Mouse (Mus musculus) central nervous system, embryonic 11.5 days (tissue): ENCODE data around the gene Gm4836. TPM values are rescaled to one million over a fixed set of nuclear protein-coding genes. Genes with fewer than 3 reads are reported as not detected.

Experiments
- polyA plus RNA-seq: library from polyadenylated mRNA; depleted of rRNA; stranded (reverse); fragments of >200 nt; gene quantifications from 2 replicates; pipeline ENCODE4 v1.2.3, GENCODE M21; 2012; rRNA removed

The Gm4836 gene
- polyA plus RNA-seq: not detected in 2 replicates

DNA sequence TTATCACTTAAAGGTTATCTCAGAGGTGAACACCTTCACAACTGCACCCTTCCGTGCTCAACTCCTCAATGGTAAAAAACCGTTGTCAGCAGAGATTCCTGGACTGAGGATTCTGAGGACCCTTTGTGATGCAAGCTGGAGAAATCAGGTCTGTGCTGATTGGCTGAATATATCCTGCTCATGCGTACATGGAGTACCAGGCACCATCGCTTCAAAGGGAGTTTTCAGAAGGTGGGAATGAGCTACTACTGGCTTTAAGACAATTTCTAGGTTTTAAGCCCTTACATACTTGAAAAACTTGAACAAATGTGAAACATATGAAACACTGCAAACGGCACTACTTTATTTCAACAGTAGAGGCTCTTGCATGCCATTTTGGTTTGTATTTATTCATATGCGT is at the start of gene Gm4836:
TSS of gene Gm4836 (minus strand) at position 101 of the 400 bp plus-strand sequence.

